Mouse (Mus musculus) monocyte, adult 5-6 weeks (primary cell): ENCODE results near the gene 1700007K13Rik. TPM values are rescaled to one million over a fixed set of nuclear protein-coding genes. Genes with fewer than 3 reads are reported as not detected.
"Not testable (repeated sequence)": the region's sequence is repeated elsewhere in the genome, so short reads cannot be mapped to it uniquely, and the experiment has no call there.

ENCODE experiments used
- ATAC-seq: fragments of 153-309, 156-312 bp; replicated peaks from 2 replicates; pipeline ENCODE4 v1.8.0; 2017; ENCODE audit warnings: mild to moderate bottlenecking; ENCODE audit not compliant: low TSS enrichment, insufficient number of reproducible peaks, severe bottlenecking, poor library complexity, low FRiP score
- total RNA-seq: library from RNA; stranded (forward); fragments of 200-1000, 200-491, 200-594 nt; gene quantifications from 3 replicates; pipeline ENCODE4 v1.2.3, GENCODE M21; 2017

The 1700007K13Rik gene
- total RNA-seq, 1 experiment from 2014 or later = not detected

DNA sequence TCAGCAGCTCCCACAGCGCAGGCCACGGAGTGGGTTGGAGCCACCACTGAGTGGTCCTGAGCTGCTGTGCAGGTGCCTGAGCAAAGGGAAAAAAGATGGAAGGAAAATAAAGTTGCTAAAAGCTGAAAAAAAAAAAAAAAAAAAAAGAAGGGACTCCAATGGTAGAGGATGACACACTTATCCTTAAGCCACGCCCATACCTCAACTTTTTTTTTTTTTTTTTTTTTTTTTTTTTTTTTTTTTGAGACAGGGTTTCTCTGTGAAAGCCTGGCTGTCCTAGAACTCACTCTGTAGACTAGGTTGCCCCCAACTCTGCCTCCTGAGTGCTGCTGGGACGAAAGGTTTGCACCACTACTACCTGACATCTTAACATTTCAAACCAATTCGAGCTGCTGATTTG lies 11.9 kb upstream of the 1700007K13Rik start:
- not testable (repeated sequence) for ATAC-seq

DNA sequence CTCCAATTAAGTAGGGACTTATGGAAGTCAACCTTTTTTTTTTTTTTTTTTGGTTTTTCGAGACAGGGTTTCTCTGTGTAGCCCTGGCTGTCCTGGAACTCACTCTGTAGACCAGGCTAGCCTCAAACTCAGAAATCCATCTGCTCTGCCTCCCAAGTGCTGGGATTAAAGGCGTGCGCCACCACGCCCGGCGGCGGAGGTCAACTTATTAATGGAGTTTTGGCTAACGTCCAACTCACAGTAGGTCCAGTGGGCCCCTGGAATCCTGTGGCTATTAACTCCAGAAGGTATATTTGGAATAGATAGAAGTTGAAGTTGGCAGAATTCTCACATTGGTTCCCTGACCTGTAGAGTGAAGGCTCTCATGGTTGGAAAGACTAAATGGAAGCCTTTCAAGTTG lies 5.9 kb upstream of the 1700007K13Rik start:
- ATAC-seq = not testable (repeated sequence)

DNA sequence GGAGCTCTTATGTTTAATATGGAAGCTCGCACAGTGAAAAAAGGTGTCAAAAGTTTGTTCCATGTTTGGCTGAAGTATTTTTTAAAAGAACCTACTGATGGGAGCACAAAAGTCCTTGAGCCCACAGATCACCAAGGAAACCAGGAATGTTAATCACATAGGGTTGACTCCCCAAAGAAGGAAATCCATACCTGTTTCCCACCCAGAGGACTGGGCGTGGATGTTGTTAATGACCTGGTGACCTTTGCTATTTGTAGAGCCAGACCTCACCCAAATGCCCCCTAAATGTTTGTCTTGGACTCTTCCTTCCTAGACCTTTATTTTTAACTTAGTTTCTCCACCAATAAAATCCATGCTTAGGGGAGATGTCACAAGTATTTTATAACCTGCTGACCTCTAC lies 4.5 kb upstream of the 1700007K13Rik start:
- ATAC-seq = no peak

DNA sequence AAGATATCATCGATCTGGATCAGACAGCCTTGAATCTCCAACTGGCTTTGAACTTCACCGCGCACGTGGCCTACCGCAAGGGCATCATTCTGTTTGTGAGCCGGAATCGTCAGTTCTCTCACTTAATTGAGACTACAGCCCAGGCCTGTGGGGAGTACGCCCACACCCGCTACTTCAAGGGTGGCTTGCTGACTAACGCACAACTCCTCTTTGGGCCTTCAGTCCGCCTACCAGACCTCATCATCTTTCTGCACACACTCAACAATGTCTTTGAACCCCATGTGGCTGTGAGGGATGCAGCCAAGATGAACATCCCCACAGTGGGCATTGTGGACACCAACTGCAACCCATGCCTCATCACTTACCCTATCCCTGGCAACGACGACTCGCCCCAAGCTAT lies 3.3 kb upstream of the 1700007K13Rik start:
- no peak for ATAC-seq

DNA sequence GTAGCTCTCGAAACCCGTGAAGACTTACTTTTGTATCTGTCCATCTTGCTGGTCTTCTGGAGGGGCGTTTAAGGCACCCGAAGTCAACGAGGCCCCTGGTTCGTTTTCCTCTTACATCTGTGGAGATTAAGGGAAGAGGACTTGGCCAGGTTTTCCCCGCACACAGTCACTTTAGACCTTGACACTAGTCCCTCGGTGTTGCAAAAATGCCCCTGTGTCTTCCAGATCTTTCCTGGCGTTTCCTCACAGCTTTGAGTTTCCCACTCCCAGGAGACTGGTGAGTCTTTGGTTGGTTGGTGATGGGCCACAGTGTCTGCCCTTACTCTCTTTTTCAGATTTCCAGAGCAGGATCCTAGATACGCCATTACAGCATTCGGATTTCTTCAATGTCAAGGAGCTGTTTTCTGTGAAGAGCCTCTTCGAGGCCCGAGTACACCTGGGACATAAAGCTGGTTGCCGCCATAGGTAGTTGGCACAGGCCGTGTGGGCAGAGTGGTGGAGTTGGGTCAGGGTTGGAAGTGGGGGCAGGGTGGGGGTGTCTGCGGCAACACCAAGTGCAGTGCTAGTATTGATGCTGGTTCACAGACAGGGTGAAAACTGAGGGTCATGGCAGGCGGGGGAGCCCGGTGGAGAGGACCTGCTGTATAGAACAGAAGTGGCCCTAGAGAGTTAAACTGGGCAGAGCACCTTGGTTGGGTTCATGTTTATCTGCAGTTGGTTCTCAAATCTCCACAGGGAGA lies 2.5 kb upstream of the 1700007K13Rik start:
- ATAC-seq = no peak

DNA sequence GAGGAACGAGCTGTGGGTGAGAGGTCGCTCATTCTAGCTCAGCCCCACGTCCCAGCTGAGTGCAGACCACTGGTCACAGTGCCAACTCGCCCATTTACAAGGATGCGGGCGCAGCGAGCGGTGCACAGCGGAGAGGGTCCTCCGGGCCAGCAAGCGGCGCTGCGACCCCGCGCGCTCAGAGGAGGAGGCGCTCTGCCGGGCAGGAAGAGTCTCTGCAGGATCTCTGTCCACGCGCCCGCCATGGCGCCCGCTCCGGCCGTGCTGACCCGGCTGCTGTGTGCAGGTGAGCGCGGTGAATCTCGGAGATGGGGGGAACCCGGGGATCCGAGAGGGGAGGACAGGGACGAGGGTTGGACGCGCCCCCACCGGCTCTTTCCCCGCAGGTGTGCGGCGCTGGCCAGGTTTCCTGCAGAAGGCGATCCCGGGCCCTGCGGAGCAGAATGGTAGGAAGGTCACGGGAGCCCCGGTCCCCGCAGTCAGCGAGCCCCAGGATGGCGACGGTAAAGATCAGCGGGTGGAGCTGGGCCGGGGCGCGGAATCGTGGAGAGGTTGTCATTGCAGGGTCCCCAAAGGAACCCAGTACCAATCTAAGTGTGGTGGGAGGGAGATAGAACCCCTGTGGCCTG lies 1.8 kb upstream of the 1700007K13Rik start, which contains the start of gene Mrps2:
Mrps2 (plus strand) TSS at position 207 of the 626 bp plus-strand sequence.
- ATAC-seq = peak; percentile 74

DNA sequence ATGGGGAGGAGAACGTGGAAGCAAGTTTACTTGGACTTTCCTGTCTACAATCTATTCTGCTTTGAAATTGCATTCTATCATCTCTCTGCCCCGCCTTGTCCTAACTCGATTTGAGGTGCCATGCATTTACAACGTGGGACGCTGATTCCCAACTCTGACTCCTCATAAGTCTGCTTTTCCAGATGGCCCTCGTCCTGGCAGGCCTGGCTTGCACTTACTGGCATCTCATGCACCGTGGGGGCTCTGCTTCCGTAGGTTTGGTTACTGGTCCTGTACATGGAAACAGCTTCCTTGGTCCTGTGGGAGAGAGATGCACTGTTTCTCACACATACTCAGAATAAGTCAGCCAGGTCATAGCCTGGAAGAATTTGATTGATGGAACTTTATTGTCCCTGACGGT lies 1.2 kb downstream of the 1700007K13Rik start:
- ATAC-seq = no peak

DNA sequence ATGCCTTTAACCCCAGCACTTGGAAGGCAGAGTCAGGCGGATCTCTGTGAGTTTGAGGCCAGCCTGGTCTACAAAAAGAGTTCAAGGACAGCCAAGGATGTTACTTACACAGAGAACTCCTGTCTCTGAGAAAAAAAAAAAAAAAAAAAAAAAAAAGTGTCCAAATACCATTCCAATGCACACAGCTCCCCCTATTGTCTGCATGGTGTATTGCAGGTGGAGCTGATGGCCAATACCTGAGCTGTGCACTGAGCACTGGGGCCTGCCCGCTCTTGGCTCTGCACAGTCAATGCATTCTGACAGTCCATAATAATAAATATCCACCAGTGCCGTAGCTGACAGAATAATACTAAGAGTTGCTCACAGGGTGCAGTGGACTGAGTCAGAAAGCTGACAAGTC lies 2.2 kb downstream of the 1700007K13Rik start:
- ATAC-seq = peak; percentile 32; the same call in 1 of the 2 replicates

DNA sequence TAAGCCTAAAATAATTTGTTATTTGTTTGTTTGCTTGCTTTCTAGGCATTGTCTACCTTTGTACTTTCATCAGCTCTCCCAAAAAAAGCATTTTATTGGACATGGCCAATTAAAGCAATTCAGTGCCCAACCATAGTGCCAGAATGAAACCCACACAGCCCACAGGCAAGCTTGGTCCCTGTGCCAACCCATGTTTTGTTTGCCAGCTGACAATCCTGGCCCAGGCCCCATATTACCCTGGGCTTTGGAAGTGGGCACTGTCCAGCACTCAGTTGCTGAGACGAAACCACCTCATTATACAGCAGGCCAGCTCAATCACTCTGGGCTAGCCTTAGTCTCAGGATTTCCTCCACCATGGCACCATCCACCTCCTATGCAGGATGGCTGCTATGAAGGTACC lies 9.5 kb downstream of the 1700007K13Rik start:
- ATAC-seq = no peak

DNA sequence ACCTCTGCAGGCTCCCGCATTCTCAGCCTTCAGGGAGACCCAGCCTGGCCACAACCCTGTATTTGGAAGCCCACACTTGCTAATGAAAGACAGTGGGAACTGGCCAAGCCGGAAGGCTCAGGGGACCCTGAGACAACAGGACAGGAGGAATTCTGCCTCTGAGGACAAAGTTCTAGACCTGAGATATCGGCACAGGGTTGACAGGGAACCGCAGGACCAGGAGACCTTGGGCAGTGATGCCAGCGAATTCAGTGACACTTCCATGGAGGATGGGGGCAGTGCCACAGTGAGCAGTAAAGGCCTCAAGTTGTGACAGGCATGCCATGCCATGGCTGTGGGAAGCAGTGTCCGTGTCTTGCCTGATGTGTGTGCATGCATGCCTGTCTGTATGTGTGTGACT lies 12.6 kb downstream of the 1700007K13Rik start:
- no peak for ATAC-seq

DNA sequence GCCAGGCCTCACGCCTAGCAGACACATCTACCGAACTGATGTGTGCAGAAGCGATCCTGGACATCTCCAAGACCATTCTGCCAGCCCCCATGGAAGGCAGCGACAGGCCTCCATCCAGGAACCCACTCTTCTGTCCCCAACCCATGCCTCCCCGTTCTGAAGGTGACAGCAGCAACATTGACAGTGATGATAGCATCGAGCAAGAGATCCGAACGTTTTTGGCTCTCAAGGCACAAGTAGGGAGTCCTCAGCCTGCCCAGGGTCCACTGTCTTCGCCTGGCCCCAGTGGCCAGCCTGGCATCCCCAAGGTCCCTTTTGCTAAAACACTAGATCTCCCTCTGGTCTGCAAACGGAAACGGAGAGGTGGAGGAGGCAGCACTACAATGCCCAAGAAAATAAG lies 14.5 kb downstream of the 1700007K13Rik start:
- ATAC-seq = no peak

DNA sequence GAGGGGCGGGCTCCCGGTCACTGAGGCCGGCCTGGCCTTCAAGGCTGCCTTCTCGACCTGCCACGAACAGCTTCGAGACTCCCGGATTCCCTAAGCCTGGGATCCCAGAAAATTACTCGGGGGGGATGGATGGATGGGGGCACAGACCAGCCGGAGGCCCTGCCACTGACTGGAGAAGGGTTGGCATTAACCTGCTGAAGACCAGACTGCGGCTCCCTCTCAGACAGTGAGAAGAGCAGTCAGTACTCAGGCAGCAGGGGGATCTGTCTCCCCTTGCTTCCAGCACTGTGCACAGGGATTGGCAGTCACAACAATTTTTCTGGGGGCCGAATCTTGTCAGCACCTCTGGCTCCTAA lies 18.8 kb downstream of the 1700007K13Rik start:
- ATAC-seq = no peak

DNA sequence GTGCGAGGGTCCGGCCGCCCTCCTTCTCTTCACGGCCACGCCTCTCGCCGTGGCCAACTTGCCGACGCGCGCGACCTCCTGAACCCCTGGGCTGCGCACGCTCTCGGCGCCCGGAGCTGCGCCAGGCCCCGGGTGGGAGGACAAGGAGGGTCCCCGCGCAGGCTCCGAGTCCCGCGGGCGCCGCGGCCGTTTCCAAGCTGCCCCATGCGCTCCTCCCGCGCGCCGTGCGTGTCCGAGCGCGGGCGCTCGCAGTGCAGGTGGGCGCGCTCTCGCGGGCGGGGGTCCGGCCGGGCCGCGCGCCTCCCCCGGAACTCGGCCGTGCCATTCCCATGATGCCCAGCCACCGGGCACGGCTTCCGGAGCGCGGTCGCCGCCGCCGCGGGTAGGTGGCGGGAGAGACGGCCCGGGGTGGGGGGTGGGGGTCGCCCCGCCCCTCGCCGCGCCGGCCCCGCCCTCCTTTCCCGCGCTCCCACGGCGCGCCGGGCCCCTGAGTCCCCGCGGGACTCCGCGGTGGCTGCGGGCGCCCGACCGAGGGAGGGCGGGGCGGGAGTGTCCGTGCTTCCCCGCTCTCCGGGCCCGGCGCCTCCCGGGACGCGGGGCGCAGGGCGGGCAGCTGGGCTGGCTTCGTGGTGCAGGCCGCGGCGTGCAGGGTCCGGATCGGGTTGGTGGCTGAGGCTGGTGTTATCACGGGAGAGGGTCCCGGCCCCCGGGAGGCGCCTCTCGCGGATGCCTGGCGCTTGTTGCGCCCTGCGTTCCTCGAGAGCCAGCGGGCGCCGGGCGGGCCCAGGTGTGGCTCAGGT lies 19.4 kb downstream of the 1700007K13Rik start, which contains the start of gene Ppp1r26:
Ppp1r26 (plus strand) TSS at position 286 of the 800 bp plus-strand sequence.
- no peak for ATAC-seq

DNA sequence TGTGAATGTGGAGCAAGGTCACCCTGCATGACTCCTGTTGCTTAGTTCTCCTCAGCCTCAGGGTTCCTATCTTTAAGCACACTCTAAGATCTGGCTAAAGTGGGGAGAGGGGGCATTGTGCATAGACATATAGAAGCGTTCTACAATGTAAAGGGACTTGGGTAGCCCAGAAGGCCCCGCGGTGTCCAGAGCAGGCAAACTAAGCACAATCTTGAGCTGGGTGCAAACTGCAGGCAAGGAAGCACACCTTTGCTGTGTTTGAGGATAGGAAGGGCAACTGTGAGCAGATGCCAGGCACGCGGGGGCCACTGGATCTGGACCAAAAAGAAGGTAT lies 20.0 kb downstream of the 1700007K13Rik start:
- ATAC-seq = no peak

DNA sequence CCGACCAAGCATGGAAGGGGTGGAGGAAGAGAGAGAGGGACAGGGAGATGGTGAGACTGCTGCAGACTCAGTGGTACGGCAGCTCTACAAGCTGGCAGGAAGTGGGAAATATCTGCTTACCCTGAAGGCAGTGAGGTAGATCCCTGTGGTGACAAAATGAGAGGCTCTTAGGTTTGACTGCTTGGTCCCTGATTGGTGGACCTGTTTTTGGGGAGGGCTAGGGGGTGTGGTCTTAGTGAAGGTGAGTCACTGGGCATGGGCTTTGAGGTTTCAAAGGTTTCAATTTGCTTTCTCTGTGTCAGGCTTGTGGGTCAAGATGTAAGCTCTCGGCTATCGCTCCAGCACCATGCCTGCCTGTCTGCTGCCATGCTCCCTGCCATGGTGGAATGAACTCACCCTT lies 21.1 kb downstream of the 1700007K13Rik start:
- ATAC-seq = no peak

DNA sequence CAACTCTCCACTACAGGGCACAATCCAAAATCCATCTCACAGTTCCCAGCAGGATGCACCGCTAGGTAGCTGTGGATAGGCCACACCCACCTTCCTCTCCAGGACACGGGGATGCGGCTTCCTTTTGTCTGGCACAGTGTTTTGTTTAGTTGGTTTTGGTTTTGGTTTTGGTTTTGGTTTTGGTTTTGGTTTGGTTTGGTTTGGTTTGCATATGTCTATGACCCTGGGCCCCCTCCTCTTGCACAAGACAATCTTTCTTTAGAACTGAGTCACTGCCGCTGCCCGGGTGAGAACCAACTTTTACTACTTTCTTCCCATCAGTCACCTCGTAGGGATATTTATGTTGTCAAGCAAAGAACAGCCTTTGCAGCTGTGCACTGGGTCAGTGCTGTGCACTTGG lies 25.3 kb downstream of the 1700007K13Rik start:
- peak; percentile 35; the same call in 1 of the 2 replicates for ATAC-seq

DNA sequence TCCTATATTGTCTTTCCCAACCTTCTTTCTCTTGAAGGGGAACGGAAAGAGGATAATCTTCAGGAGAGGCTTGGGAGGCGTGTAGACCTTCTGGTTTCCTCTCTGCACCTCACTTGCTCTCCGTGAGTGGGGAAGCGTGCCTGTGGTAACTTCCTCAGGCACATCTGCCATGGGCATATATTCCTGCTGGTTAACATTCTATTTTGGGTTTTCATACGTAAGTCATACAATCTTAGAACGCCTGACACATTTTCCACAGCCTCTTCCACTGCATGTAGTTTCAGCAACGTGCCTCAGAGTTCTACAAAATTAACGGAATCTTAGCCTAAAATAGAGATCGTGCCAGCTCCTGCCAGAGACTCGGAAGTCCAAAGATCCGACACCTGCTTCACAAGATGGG lies 30.7 kb downstream of the 1700007K13Rik start:
- no peak for ATAC-seq

DNA sequence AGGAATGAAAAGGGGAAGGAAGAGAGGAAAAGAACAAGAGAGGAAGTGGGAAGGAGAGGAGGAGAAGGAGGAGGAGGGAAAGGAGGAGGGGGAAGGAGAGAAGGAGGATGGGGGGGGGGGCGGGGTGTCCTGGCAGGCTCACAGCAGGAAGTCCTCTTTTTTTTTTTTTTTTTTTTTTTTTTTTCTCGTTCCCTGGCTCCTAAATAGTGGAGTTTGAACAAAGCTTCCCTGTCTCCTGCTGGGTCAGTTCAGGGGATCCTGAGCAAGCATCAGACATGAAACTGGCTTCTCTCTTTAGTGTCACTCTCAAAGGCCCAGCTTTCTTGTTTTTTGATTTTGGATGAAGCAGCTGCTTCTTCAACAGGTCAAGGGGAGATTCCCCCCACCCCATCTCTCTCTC lies 32.6 kb downstream of the 1700007K13Rik start:
- ATAC-seq = no peak

DNA sequence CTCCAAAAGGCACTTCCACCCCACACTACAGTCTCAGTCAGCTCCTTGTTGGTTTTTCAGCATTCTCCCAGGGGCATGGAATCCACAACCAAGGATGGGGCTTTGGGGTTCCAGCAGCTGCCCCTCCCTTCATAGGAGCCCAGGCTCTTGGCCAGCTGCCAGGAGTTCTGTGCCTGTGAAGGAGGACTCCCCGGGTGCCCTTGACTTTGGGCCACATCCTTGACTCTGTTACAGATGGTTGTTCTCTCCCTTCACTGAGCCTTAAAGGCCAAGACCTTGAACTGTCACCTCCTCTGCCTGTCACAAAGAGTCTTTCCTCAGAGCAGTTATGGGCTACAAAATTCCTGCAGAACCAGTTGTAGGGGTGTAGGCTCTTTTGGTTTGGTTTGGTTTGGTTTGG lies 33.3 kb downstream of the 1700007K13Rik start:
- ATAC-seq = no peak

DNA sequence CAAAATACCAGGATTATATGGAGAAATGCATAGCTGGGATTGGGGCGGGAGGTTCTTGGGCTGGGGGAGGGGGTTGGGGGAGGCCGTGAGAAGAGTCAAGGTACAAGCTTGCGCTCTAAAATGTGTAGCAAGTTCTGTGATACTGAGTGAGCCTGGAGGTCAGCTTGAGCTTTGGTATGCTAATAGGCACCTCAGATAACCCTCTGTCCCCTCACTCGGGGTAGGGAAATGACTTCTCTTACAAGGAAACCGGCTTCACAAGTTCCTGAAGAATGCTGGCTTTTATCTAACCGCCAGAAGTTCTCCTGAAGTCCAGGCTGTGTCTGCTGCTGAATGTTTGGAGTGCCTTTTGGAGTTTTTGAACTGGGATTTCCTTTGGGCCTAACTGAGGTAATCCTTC lies 35.3 kb downstream of the 1700007K13Rik start:
- no peak for ATAC-seq
